In the genomic region with DNA sequence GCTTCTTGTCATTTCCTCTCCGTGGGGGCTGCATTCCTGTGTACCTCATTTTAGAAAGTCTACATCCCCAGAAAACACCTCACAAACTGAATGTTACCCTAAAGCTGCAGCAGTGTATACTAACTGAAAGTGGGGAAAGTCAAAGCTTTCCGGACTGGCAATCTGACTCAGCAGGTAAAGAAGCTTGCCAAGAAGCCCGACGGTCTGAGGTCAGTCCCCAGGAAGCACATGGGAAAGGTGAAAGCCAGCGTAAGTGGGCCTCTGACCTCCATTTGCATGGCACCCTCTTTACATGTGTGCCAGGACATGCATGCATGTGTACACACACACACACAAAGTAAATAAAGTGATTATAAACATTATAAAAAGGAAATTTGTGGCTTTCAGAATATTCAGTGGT, we compare ENCODE assay signal across 27 mouse cellular contexts. TPM values are rescaled to one million over a fixed set of nuclear protein-coding genes. Genes with fewer than 3 reads are reported as not detected.
A peak's percentile ranks its signal among the peaks of the same experiment; 100 is the strongest.
DNase-seq lines count a peak whose midpoint lies in the region; ATAC-seq and TF ChIP-seq lines count a peak whose summit lies in the region.
"Had no signal": no experiment of that assay in that cellular context is flagged by ENCODE, and none has a peak within 500 bp of the region (broad histone marks: within the 10 kb centered on the region; RNA-seq: fewer than 3 reads in every experiment).

No protein-coding gene starts in this region.

- H3K36me3 ChIP-seq in midbrain, postnatal 0 days (ENCODE audit: insufficient read depth, low read length), result no peaks in the 10 kb centered on the region
- H3K36me3 ChIP-seq: embryonic facial prominence, embryonic 13.5 days; embryonic facial prominence, embryonic 15.5 days; forebrain, embryonic 10.5 days; forebrain, embryonic 12.5 days had no signal

- 80% methylated on average over 5 of the region's 5 CpGs for WGBS in midbrain, postnatal 0 days

- no peaks in the 10 kb centered on the region for H3K4me1 ChIP-seq in midbrain, postnatal 0 days (ENCODE audit: insufficient read depth, low read length)
- H3K4me1 ChIP-seq: embryonic facial prominence, embryonic 13.5 days; embryonic facial prominence, embryonic 15.5 days; forebrain, embryonic 10.5 days; forebrain, embryonic 12.5 days had no signal

- ATAC-seq in midbrain, postnatal 0 days (ENCODE audit: low FRiP score), result no peak
- ATAC-seq: forebrain, embryonic 14.5 days; forebrain, embryonic 16.5 days had no signal

- TF ChIP-seq CTCF in midbrain, postnatal 0 days (IDR thresholded peaks at IDR 0.05), result no peak

- H3K27ac ChIP-seq in midbrain, postnatal 0 days (ENCODE audit: low read depth, low read length), result no peak overlapping the region
- H3K27ac ChIP-seq: embryonic facial prominence, embryonic 13.5 days; embryonic facial prominence, embryonic 15.5 days; forebrain, embryonic 10.5 days; forebrain, embryonic 12.5 days had no signal

- H3K9me3 ChIP-seq in midbrain, postnatal 0 days (ENCODE audit: low read length), result no peaks in the 10 kb centered on the region
- H3K9me3 ChIP-seq: embryonic facial prominence, embryonic 15.5 days had no signal

- intact Hi-C loops in heart, postnatal 36 days (cut with DNase I), result no loop called here

- H3K4me2 ChIP-seq in midbrain, postnatal 0 days (ENCODE audit: low read depth, low read length, poor library complexity, severe bottlenecking), result no peak overlapping the region
- H3K4me2 ChIP-seq: embryonic facial prominence, embryonic 13.5 days; embryonic facial prominence, embryonic 15.5 days; forebrain, embryonic 12.5 days had no signal

- no peak overlapping the region for H3K4me3 ChIP-seq in midbrain, postnatal 0 days (ENCODE audit: low read depth, low read length)
- H3K4me3 ChIP-seq: embryonic facial prominence, embryonic 13.5 days; embryonic facial prominence, embryonic 15.5 days; erythroblast, embryonic 14.5 days; forebrain, embryonic 10.5 days; forebrain, embryonic 12.5 days had no signal

- DNase-seq in heart, adult 11 months, result peak; percentile 41
- DNase-seq in heart, postnatal 36 days, result no peak
- peak; percentile 2 for DNase-seq in thymus, postnatal 4 days
- no peak for DNase-seq in thymus, postnatal 10 days (ENCODE audit: low spot score in 2 of 2)
- no peak for DNase-seq in midbrain, postnatal 0 days (ENCODE audit: low spot score)
- DNase-seq: adrenal gland, adult 2 months; adrenal gland, postnatal 10 days; adrenal gland, postnatal 25 days; cerebellum, adult 11 months; cerebellum, adult 18-20 months; cerebellum, adult 8-10 months; cerebellum, adult 9-11 months; cerebellum, postnatal 14 days; cerebellum, postnatal 36 days; embryo, embryonic 11 days had no signal

- no peaks in the 10 kb centered on the region for H3K27me3 ChIP-seq in midbrain, postnatal 0 days (ENCODE audit: insufficient read depth, low read length)
- H3K27me3 ChIP-seq: embryonic facial prominence, embryonic 13.5 days; embryonic facial prominence, embryonic 15.5 days; forebrain, embryonic 12.5 days had no signal

- no peak overlapping the region for H3K9ac ChIP-seq in midbrain, postnatal 0 days (replicated peaks; ENCODE audit: low read length, poor library complexity, severe bottlenecking)
- H3K9ac ChIP-seq: embryonic facial prominence, embryonic 13.5 days; embryonic facial prominence, embryonic 15.5 days; forebrain, embryonic 12.5 days had no signal

RNA-seq across cellular contexts. Expression of gene 4930524B15Rik, which starts 10.3 kb away (rescaled TPM):
- total RNA-seq in heart, postnatal 36 days (2021), result not detected
- total RNA-seq in midbrain, postnatal 0 days (2014; rRNA removed), result 0.94 TPM in 1 of 2 replicates, not detected in the other
- 0.47 and 0.48 TPM in 2 replicates for polyA plus RNA-seq in midbrain, postnatal 0 days (2015; fragmentation: Nextera tagmentation; extraction: Ambion mirVana)
- total RNA-seq: adrenal gland, adult 2 months; adrenal gland, postnatal 10 days; adrenal gland, postnatal 25 days; adrenal gland, postnatal 4 days; common myeloid progenitor, adult 5-6 weeks; MEL had no signal
- polyA plus RNA-seq: adrenal gland, adult 2 months; C2C12; embryonic facial prominence, embryonic 11.5 days; embryonic facial prominence, embryonic 15.5 days; erythroblast, embryonic 14.5 days had no signal

RNA-seq across cellular contexts. Expression of gene Nsg2, which starts 24.6 kb away (rescaled TPM):
- 1 to 10 TPM in 1 of 2 experiments, under 1 TPM in 1; 0.68 to 1.1 TPM for total RNA-seq in heart, postnatal 36 days (2021)
- total RNA-seq in midbrain, postnatal 0 days (2014; rRNA removed), result 1,042 and 1,173 TPM in 2 replicates
- polyA plus RNA-seq in midbrain, postnatal 0 days (2015; fragmentation: Nextera tagmentation; extraction: Ambion mirVana), result 641 and 644 TPM in 2 replicates
- total RNA-seq: MEL had no signal
- polyA plus RNA-seq: C2C12; erythroblast, embryonic 14.5 days had no signal

Comparison
In these comparisons a context has a peak if more than half of its experiments do, and no peak if none do; other contexts are left out.
1. DNase-seq: peak in heart, adult 11 months (single experiment) and thymus, postnatal 4 days (single experiment); none in heart, postnatal 36 days (0 of 2), thymus, postnatal 10 days (0 of 2) and midbrain, postnatal 0 days (single experiment).
2. RNA of gene Nsg2, which starts 24.6 kb away (total RNA-seq): 1,042 to 1,173 TPM in midbrain, postnatal 0 days; 0.68 to 1.1 TPM in heart, postnatal 36 days; every median in the first group is over 100 times any median in the second.